Mouse (Mus musculus) megakaryocyte-erythroid progenitor cell, adult 5 weeks (primary cell): Measurements from ENCODE around the gene Cacng3. TPM values are rescaled to one million over a fixed set of nuclear protein-coding genes. Genes with fewer than 3 reads are reported as not detected.

Experiments
- polyA plus RNA-seq: library from polyadenylated mRNA; stranded (reverse); fragments of >175 nt; gene quantifications from 2 replicates; pipeline ENCODE4 v1.2.3, GENCODE M21; 2012

Gene Cacng3
- not detected in 2 replicates for polyA plus RNA-seq

DNA sequence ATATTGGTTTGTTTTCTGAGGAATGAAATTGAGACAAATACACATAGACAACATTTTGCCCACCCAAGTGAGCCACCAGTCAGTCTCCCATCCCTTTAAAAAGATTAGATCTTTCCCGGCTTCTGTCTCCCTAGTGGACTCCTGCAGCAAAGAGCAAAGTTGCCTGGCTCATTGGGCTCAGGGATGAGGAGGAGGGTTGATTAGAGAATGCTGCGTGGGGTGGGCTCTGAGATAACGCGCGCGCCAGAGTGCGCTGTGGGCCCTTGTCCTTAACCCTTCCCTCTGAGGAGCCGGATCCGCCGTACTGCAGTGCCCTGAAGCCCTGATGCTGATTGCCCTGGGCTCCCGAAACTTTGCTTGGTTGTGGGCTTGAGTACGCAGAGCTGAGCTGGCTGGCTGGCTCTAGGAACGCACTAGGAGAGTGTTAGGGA lies at the start of gene Cacng3:
Gene Cacng3 (plus strand): TSS at position 51 of the 431 bp plus-strand sequence.

